Comparison of ENCODE assay signal across 8 mouse cellular contexts in genomic region chr2:84425138-84425537, GRCm38 (mm10). TPM values are rescaled to one million over a fixed set of nuclear protein-coding genes. Genes with fewer than 3 reads are reported as not detected.
A peak's percentile ranks its signal among the peaks of the same experiment; 100 is the strongest.
DNase-seq lines count a peak whose midpoint lies in the region; ATAC-seq and TF ChIP-seq lines count a peak whose summit lies in the region.

TSS of gene Calcrl (minus strand) at chr2:84425411.

- WGBS in hindbrain, embryonic 10.5 days: 2% methylated on average over 10 of the region's 10 CpGs
- WGBS in lung, embryonic 15.5 days: 0% methylated on average over 10 of the region's 10 CpGs
- WGBS in olfactory bulb, adult 2 months: 2% methylated on average over 10 of the region's 10 CpGs

- peak; percentile 93 for ATAC-seq in lung, embryonic 15.5 days (ENCODE audit: borderline replicate concordance, extremely low read depth, low FRiP score, low TSS enrichment)

- H3K36me3 ChIP-seq in hindbrain, embryonic 10.5 days: no peaks in the 10 kb centered on the region
- no peaks in the 10 kb centered on the region for H3K36me3 ChIP-seq in lung, embryonic 15.5 days

- no peak for TF ChIP-seq POLR2A in olfactory bulb, adult 2 months (IDR thresholded peaks at IDR 0.05; ENCODE audit: insufficient read depth, low read depth, low read length)

- H3K4me2 ChIP-seq in lung, embryonic 15.5 days: peak within 1 kb of the TSS; percentile 58

- peak within 1 kb of the TSS; percentile 48 for H3K4me3 ChIP-seq in hindbrain, embryonic 10.5 days
- peak within 1 kb of the TSS; percentile 43 for H3K4me3 ChIP-seq in lung, embryonic 15.5 days
- H3K4me3 ChIP-seq in olfactory bulb, adult 2 months (ENCODE audit: insufficient read depth, low read depth, low read length): peak within 1 kb of the TSS; percentile 25

- H3K27me3 ChIP-seq in hindbrain, embryonic 10.5 days (ENCODE audit: insufficient read depth, poor library complexity, severe bottlenecking): no peaks in the 10 kb centered on the region
- no peaks in the 10 kb centered on the region for H3K27me3 ChIP-seq in lung, embryonic 15.5 days

- H3K27ac ChIP-seq in hindbrain, embryonic 10.5 days: peak within 1 kb of the TSS; percentile 75
- peak within 1 kb of the TSS; percentile 78 for H3K27ac ChIP-seq in lung, embryonic 15.5 days
- no peak within 1 kb of the TSS for H3K27ac ChIP-seq in olfactory bulb, adult 2 months (ENCODE audit: insufficient read depth, low read depth, low read length)

- H3K4me1 ChIP-seq in hindbrain, embryonic 10.5 days (replicated peaks): peaks cover 13% of the 10 kb centered on the region; the same call in 1 of the 2 replicates
- peaks cover 4% of the 10 kb centered on the region; the same call in 1 of the 2 replicates for H3K4me1 ChIP-seq in lung, embryonic 15.5 days
- H3K4me1 ChIP-seq in olfactory bulb, adult 2 months (ENCODE audit: control insufficient read depth, insufficient read depth, low read length): no peaks in the 10 kb centered on the region; the same call in 1 of the 2 replicates

- no peak for TF ChIP-seq CTCF in olfactory bulb, adult 2 months (IDR thresholded peaks at IDR 0.05; ENCODE audit: insufficient read depth, low read depth, low read length)

- H3K9ac ChIP-seq in lung, embryonic 15.5 days: peak within 1 kb of the TSS; percentile 42; the same call in 1 of the 2 replicates

- no peaks in the 10 kb centered on the region for H3K9me3 ChIP-seq in hindbrain, embryonic 10.5 days
- no peaks in the 10 kb centered on the region for H3K9me3 ChIP-seq in lung, embryonic 15.5 days

- peak; percentile 68 for DNase-seq in ES-CJ7 (ENCODE audit: low read depth, low spot score)
- DNase-seq in cerebellum, adult 9-11 months: peak; percentile 5
- peak; percentile 11 to 49 for DNase-seq in frontal cortex, adult 2 months (ENCODE audit: extremely low spot score in 1 of 2, low spot score in 1 of 2)
- DNase-seq in hindbrain, embryonic 10.5 days (ENCODE audit: low spot score): peak; percentile 62
- peak; percentile 27 for DNase-seq in layer of hippocampus, adult 9-10 months (ENCODE audit: low spot score)
- peak; percentile 87 for DNase-seq in thymus, postnatal 0 days (ENCODE audit: low spot score)

RNA-seq across cellular contexts. Expression of gene Calcrl, which starts in this region (rescaled TPM):
- polyA plus RNA-seq in frontal cortex, adult 2 months (2012; rRNA removed): 4.1 and 4.8 TPM in 2 replicates
- polyA plus RNA-seq in hindbrain, embryonic 10.5 days (2016; fragmentation: Nextera tagmentation; extraction: Ambion mirVana): 12.9 and 13.1 TPM in 2 replicates
- 60.6 and 77.1 TPM in 2 replicates for polyA plus RNA-seq in lung, embryonic 15.5 days (2015; fragmentation: Nextera tagmentation; extraction: Ambion mirVana)
- not detected in 2 replicates for polyA plus RNA-seq in olfactory bulb, adult 2 months (2012; ENCODE audit: insufficient read depth, insufficient read length, low replicate concordance, missing spikeins)
- 20.1 and 23.0 TPM in 2 replicates for polyA plus RNA-seq in thymus, postnatal 0 days (2015; fragmentation: Nextera tagmentation; extraction: Ambion mirVana)

Comparison
In these comparisons a context has a peak if more than half of its experiments do, and no peak if none do; other contexts are left out.
1. DNase-seq: peak in every context shown above with its lines; median percentile 87 in thymus, postnatal 0 days; 68 in ES-CJ7; 62 in hindbrain, embryonic 10.5 days; 30 in frontal cortex, adult 2 months; 27 in layer of hippocampus, adult 9-10 months; 5 in cerebellum, adult 9-11 months.